ENCODE assay signal across 8 mouse cellular contexts in genomic region chr17:80291148-80291547, GRCm38 (mm10). TPM values are rescaled to one million over a fixed set of nuclear protein-coding genes. Genes with fewer than 3 reads are reported as not detected.
DNase-seq lines count a peak whose midpoint lies in the region; ATAC-seq and TF ChIP-seq lines count a peak whose summit lies in the region.

No protein-coding gene starts in this region.

- peak; percentile 49 for ATAC-seq in common myeloid progenitor, adult 5-6 weeks (replicated peaks; ENCODE audit: low read depth, poor library complexity, severe bottlenecking)
- no peak for ATAC-seq in granulocyte monocyte progenitor cell, adult 5-6 weeks (replicated peaks; ENCODE audit: poor library complexity, severe bottlenecking)

- no peak for DNase-seq in gastrocnemius, adult 2 months
- DNase-seq in gastrocnemius, postnatal 25 days = no peak
- peak; percentile 27 to 45 for DNase-seq in spleen, postnatal 36 days (ENCODE audit: low spot score in 2 of 2)
- DNase-seq in spleen, adult 12 weeks (ENCODE audit: low spot score) = no peak
- peak; percentile 68 for DNase-seq in kidney, adult 9 months
- DNase-seq in lung, postnatal 36 days = peak; percentile 80

- no peak overlapping the region for H3K4me3 ChIP-seq in gastrocnemius, adult 2 months

- intact Hi-C loops in gastrocnemius, adult 2 months (cut with DNase I) = loop anchor here (10.0 kb wide), 1 partner anchor 264 kb away; no protein-coding TSS in a partner anchor

- no peak overlapping the region for H3K27ac ChIP-seq in gastrocnemius, adult 2 months

- peak; percentile 70 for TF ChIP-seq CTCF in gastrocnemius, adult 2 months (IDR thresholded peaks at IDR 0.05)

RNA-seq across cellular contexts. Expression of gene Dhx57, which starts 0.9 kb away (rescaled TPM):
- 1 to 10 TPM; 7.9 to 8.1 TPM for total RNA-seq in gastrocnemius, adult 2 months (2021)
- total RNA-seq in gastrocnemius, postnatal 25 days (2021) = 1 to 10 TPM; 6.6 to 8.1 TPM
- 17.7 and 18.3 TPM in 2 replicates for total RNA-seq in common myeloid progenitor, adult 5-6 weeks (2017)
- 10.2 and 10.5 TPM in 2 replicates for total RNA-seq in granulocyte monocyte progenitor cell, adult 5-6 weeks (2014; fragmentation: Nextera tagmentation)
- 11.4 and 11.7 TPM in 2 replicates for total RNA-seq in granulocyte monocyte progenitor cell, adult 5-6 weeks (2017)

RNA-seq across cellular contexts. Expression of gene Morn2, which starts 1.1 kb away (rescaled TPM):
- total RNA-seq in gastrocnemius, adult 2 months (2021) = 10 to 100 TPM in 1 of 2 experiments, 1 to 10 TPM in 1; 7.6 to 11.0 TPM
- 1 to 10 TPM; 6.5 to 7.7 TPM for total RNA-seq in gastrocnemius, postnatal 25 days (2021)
- total RNA-seq in common myeloid progenitor, adult 5-6 weeks (2017) = 7.2 and 13.0 TPM in 2 replicates
- 20.9 and 22.7 TPM in 2 replicates for total RNA-seq in granulocyte monocyte progenitor cell, adult 5-6 weeks (2014; fragmentation: Nextera tagmentation)
- 2.9 and 8.1 TPM in 2 replicates for total RNA-seq in granulocyte monocyte progenitor cell, adult 5-6 weeks (2017)

RNA-seq across cellular contexts. Expression of gene Arhgef33, which starts 16.1 kb away (rescaled TPM):
- total RNA-seq in gastrocnemius, adult 2 months (2021) = not detected
- total RNA-seq in gastrocnemius, postnatal 25 days (2021) = not detected
- total RNA-seq in common myeloid progenitor, adult 5-6 weeks (2017) = not detected in 2 replicates
- total RNA-seq in granulocyte monocyte progenitor cell, adult 5-6 weeks (2014; fragmentation: Nextera tagmentation) = 1.0 TPM in 1 of 2 replicates, not detected in the other
- total RNA-seq in granulocyte monocyte progenitor cell, adult 5-6 weeks (2017) = 4.1 TPM in 1 of 2 replicates, not detected in the other

Comparison
In these comparisons a context has a peak if more than half of its experiments do, and no peak if none do; other contexts are left out.
1. DNase-seq: peak in spleen, postnatal 36 days (2 of 2), kidney, adult 9 months (single experiment) and lung, postnatal 36 days (single experiment); none in gastrocnemius, adult 2 months (single experiment), gastrocnemius, postnatal 25 days (single experiment) and spleen, adult 12 weeks (single experiment).